Mouse (Mus musculus) R1 (cell line): Measurements from ENCODE around the gene Gpr157.

Experiments
- DNase-seq: peaks from one replicate; pipeline ENCODE4 v3.0.0-alpha.2; 2018; ENCODE audit warnings: low read depth, low spot score

Gene Gpr157

GRCm38 (mm10) chr4:150070136-150070535 lies 17.0 kb upstream of the Gpr157 start:
- no peak for DNase-seq

GRCm38 (mm10) chr4:150072416-150073101 lies 14.6 kb upstream of the Gpr157 start:
- DNase-seq, result peak; percentile 68

- DNase-seq, result peak; percentile 81
Observed at GRCm38 (mm10) chr4:150073102-150073473, 14.1 kb upstream of the Gpr157 start.

GRCm38 (mm10) chr4:150075350-150075749 lies 11.8 kb upstream of the Gpr157 start:
- DNase-seq, result no peak

GRCm38 (mm10) chr4:150076147-150076546 lies 11.0 kb upstream of the Gpr157 start:
- DNase-seq, result peak; percentile 55

GRCm38 (mm10) chr4:150078646-150079045 lies 8.5 kb upstream of the Gpr157 start:
- no peak for DNase-seq

- no peak for DNase-seq
Observed at GRCm38 (mm10) chr4:150079244-150079643, 7.9 kb upstream of the Gpr157 start.

- DNase-seq, result no peak
Observed at GRCm38 (mm10) chr4:150080330-150080967, 6.7 kb upstream of the Gpr157 start.

- DNase-seq, result peak; percentile 91
Observed at GRCm38 (mm10) chr4:150085366-150085765, 1.8 kb upstream of the Gpr157 start.

- DNase-seq, result no peak
Observed at GRCm38 (mm10) chr4:150086841-150087160, 364 bp upstream of the Gpr157 start.

GRCm38 (mm10) chr4:150087890-150088530 lies 845 bp downstream of the Gpr157 start:
- no peak for DNase-seq

- no peak for DNase-seq
Observed at GRCm38 (mm10) chr4:150089121-150089520, 2.0 kb downstream of the Gpr157 start.

GRCm38 (mm10) chr4:150091887-150092582 lies 4.9 kb downstream of the Gpr157 start:
- DNase-seq, result peak; percentile 82

GRCm38 (mm10) chr4:150092583-150092902 lies 5.4 kb downstream of the Gpr157 start:
- DNase-seq, result no peak

- DNase-seq, result no peak
Observed at GRCm38 (mm10) chr4:150093560-150094462, 6.6 kb downstream of the Gpr157 start.

- DNase-seq, result no peak
Observed at GRCm38 (mm10) chr4:150094463-150094789, 7.3 kb downstream of the Gpr157 start.

GRCm38 (mm10) chr4:150096309-150096708 lies 9.1 kb downstream of the Gpr157 start:
- DNase-seq, result no peak

- no peak for DNase-seq
Observed at GRCm38 (mm10) chr4:150097847-150098246, 10.7 kb downstream of the Gpr157 start.

- DNase-seq, result peak; percentile 70
Observed at GRCm38 (mm10) chr4:150098880-150099279, 11.7 kb downstream of the Gpr157 start.

- DNase-seq, result no peak
Observed at GRCm38 (mm10) chr4:150102822-150103221, 15.7 kb downstream of the Gpr157 start.

- DNase-seq, result no peak
Observed at GRCm38 (mm10) chr4:150105671-150106070, 18.5 kb downstream of the Gpr157 start.

GRCm38 (mm10) chr4:150106637-150107036 lies 19.5 kb downstream of the Gpr157 start:
- DNase-seq, result no peak
